Mouse (Mus musculus): Measurements from ENCODE around the gene Sectm1b. TPM values are rescaled to one million over a fixed set of nuclear protein-coding genes. Genes with fewer than 3 reads are reported as not detected.

Sectm1b gene
- polyA plus RNA-seq, 1 experiment, result not detected

GRCm38 (mm10) chr11:121039302-121039701 is 24.1 kb downstream of the Sectm1b start, which contains the start of gene Cd7:
Cd7 (minus strand) TSS chr11:121039418.
- Histone ChIP-seq H3K27me3 (ENCODE audit: control insufficient read depth, insufficient read depth, insufficient read length) (peaks cover 37% of the 10 kb centered on the region), H3ac (ENCODE audit: control insufficient read depth, insufficient read length, low read depth) (no peak within 1 kb of the TSS), H3K79me2 (ENCODE audit: control insufficient read depth, insufficient read depth) (no peaks in the 10 kb centered on the region), H3K79me3 (ENCODE audit: low read depth) (no peaks in the 10 kb centered on the region), H3K4me3 (ENCODE audit: insufficient read depth, poor library complexity, severe bottlenecking) (no peak within 1 kb of the TSS), H3K36me3 (ENCODE audit: control insufficient read depth, insufficient read depth) (no peaks in the 10 kb centered on the region)
- no peak for TF ChIP-seq MYOG (IDR thresholded peaks at IDR 0.05; ENCODE audit: control insufficient read depth, extremely low read depth, insufficient read length)
- TF ChIP-seq USF1 (IDR thresholded peaks at IDR 0.05; ENCODE audit: low read depth), result no peak
- TF ChIP-seq FOSL1 (IDR thresholded peaks at IDR 0.05; ENCODE audit: insufficient read depth, low read length, poor library complexity, severe bottlenecking), result no peak
- no peak for TF ChIP-seq MAX (IDR thresholded peaks at IDR 0.05)

GRCm38 (mm10) chr11:121038366-121039240 is 24.8 kb downstream of the Sectm1b start:
- no peak for TF ChIP-seq MAX (IDR thresholded peaks at IDR 0.05)
- no peak for TF ChIP-seq MYOG (IDR thresholded peaks at IDR 0.05; ENCODE audit: control insufficient read depth, extremely low read depth, insufficient read length)
- TF ChIP-seq FOSL1 (IDR thresholded peaks at IDR 0.05; ENCODE audit: insufficient read depth, low read length, poor library complexity, severe bottlenecking), result no peak
- TF ChIP-seq USF1 (IDR thresholded peaks at IDR 0.05; ENCODE audit: low read depth), result no peak
- TF ChIP-seq MYOD1 (IDR thresholded peaks at IDR 0.05; ENCODE audit: control insufficient read depth, insufficient read length, low read depth), result no peak
- no peak for TF ChIP-seq CEBPB (IDR thresholded peaks at IDR 0.05; ENCODE audit: low read depth)
- no peak for TF ChIP-seq CTCF (IDR thresholded peaks at IDR 0.05; ENCODE audit: control insufficient read depth, insufficient read depth, insufficient read length)
- no peaks in the 10 kb centered on the region for H3K79me2 ChIP-seq (ENCODE audit: control insufficient read depth, insufficient read depth)
- H3ac ChIP-seq (ENCODE audit: control insufficient read depth, insufficient read length, low read depth), result no peak overlapping the region
- H3K27me3 ChIP-seq (ENCODE audit: control insufficient read depth, insufficient read depth, insufficient read length), result peaks cover 37% of the 10 kb centered on the region
- H3K79me3 ChIP-seq (ENCODE audit: low read depth), result no peaks in the 10 kb centered on the region
- no peaks in the 10 kb centered on the region for H3K36me3 ChIP-seq (ENCODE audit: control insufficient read depth, insufficient read depth)
- H3K4me3 ChIP-seq (ENCODE audit: insufficient read depth, poor library complexity, severe bottlenecking), result no peak overlapping the region

DNA sequence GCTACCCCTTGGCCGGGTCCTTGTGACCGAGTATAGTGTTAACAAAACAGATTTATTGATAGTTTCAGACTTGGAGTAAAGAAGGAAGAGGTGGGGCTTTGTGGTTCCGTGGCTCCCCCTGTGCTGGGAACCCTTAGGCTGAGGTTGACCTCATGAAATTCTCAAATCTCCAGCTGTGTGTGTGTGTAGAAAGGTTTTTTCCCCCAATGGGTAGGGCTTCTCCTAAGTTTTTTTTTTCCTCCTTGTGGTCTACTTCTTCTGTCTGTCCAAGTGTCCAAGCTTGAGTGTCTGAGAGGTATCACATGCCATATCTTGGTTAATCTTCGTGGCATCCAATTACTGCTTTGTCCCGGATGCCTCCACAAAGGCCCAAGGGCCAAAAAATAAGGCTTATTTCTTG is 30.3 kb downstream of the Sectm1b start:
- Histone ChIP-seq H3K27me3 (ENCODE audit: control insufficient read depth, insufficient read depth, insufficient read length) (peaks cover 53% of the 10 kb centered on the region), H3K79me2 (ENCODE audit: control insufficient read depth, insufficient read depth) (no peaks in the 10 kb centered on the region), H3K36me3 (ENCODE audit: control insufficient read depth, insufficient read depth) (no peaks in the 10 kb centered on the region), H3K4me3 (ENCODE audit: insufficient read depth, poor library complexity, severe bottlenecking) (no peak overlapping the region), H3ac (ENCODE audit: control insufficient read depth, insufficient read length, low read depth) (no peak overlapping the region), H3K79me3 (ENCODE audit: low read depth) (no peaks in the 10 kb centered on the region)
- TF ChIP-seq MYOG (IDR thresholded peaks at IDR 0.05; ENCODE audit: control insufficient read depth, extremely low read depth, insufficient read length), result no peak

GRCm38 (mm10) chr11:121027259-121027658 is 36.1 kb downstream of the Sectm1b start:
- H3K79me2 ChIP-seq (ENCODE audit: control insufficient read depth, insufficient read depth), result no peaks in the 10 kb centered on the region
- H3K36me3 ChIP-seq (ENCODE audit: control insufficient read depth, insufficient read depth), result no peaks in the 10 kb centered on the region
- peaks cover 19% of the 10 kb centered on the region for H3K27me3 ChIP-seq (ENCODE audit: control insufficient read depth, insufficient read depth, insufficient read length)
- no peak for TF ChIP-seq CEBPB (IDR thresholded peaks at IDR 0.05; ENCODE audit: low read depth)
- TF ChIP-seq MAX (IDR thresholded peaks at IDR 0.05), result no peak
- no peak for TF ChIP-seq MYOG (IDR thresholded peaks at IDR 0.05; ENCODE audit: control insufficient read depth, extremely low read depth, insufficient read length)
- TF ChIP-seq CTCF (IDR thresholded peaks at IDR 0.05; ENCODE audit: control insufficient read depth, insufficient read depth, insufficient read length), result no peak
- no peak for TF ChIP-seq USF1 (IDR thresholded peaks at IDR 0.05; ENCODE audit: low read depth)
- no peak for TF ChIP-seq MYOD1 (IDR thresholded peaks at IDR 0.05; ENCODE audit: control insufficient read depth, insufficient read length, low read depth)
- no peak for TF ChIP-seq FOSL1 (IDR thresholded peaks at IDR 0.05; ENCODE audit: insufficient read depth, low read length, poor library complexity, severe bottlenecking)
- H3K4me3 ChIP-seq (ENCODE audit: insufficient read depth, poor library complexity, severe bottlenecking), result no peak overlapping the region
- H3K79me3 ChIP-seq (ENCODE audit: low read depth), result no peaks in the 10 kb centered on the region
- no peak overlapping the region for H3ac ChIP-seq (ENCODE audit: control insufficient read depth, insufficient read length, low read depth)

GRCm38 (mm10) chr11:121024163-121024562 is 39.2 kb downstream of the Sectm1b start:
- Histone ChIP-seq H3K36me3 (ENCODE audit: control insufficient read depth, insufficient read depth) (no peaks in the 10 kb centered on the region), H3ac (ENCODE audit: control insufficient read depth, insufficient read length, low read depth) (no peak overlapping the region), H3K4me3 (ENCODE audit: insufficient read depth, poor library complexity, severe bottlenecking) (no peak overlapping the region), H3K27me3 (ENCODE audit: control insufficient read depth, insufficient read depth, insufficient read length) (peaks cover 13% of the 10 kb centered on the region), H3K79me2 (ENCODE audit: control insufficient read depth, insufficient read depth) (no peaks in the 10 kb centered on the region), H3K79me3 (ENCODE audit: low read depth) (no peaks in the 10 kb centered on the region)
- TF ChIP-seq FOSL1 (IDR thresholded peaks at IDR 0.05; ENCODE audit: insufficient read depth, low read length, poor library complexity, severe bottlenecking), result no peak
- TF ChIP-seq MYOD1 (IDR thresholded peaks at IDR 0.05; ENCODE audit: control insufficient read depth, insufficient read length, low read depth), result no peak
- TF ChIP-seq USF1 (IDR thresholded peaks at IDR 0.05; ENCODE audit: low read depth), result no peak
- TF ChIP-seq MYOG (IDR thresholded peaks at IDR 0.05; ENCODE audit: control insufficient read depth, extremely low read depth, insufficient read length), result no peak
- no peak for TF ChIP-seq CEBPB (IDR thresholded peaks at IDR 0.05; ENCODE audit: low read depth)
- no peak for TF ChIP-seq MAX (IDR thresholded peaks at IDR 0.05)
- no peak for TF ChIP-seq CTCF (IDR thresholded peaks at IDR 0.05; ENCODE audit: control insufficient read depth, insufficient read depth, insufficient read length)

DNA sequence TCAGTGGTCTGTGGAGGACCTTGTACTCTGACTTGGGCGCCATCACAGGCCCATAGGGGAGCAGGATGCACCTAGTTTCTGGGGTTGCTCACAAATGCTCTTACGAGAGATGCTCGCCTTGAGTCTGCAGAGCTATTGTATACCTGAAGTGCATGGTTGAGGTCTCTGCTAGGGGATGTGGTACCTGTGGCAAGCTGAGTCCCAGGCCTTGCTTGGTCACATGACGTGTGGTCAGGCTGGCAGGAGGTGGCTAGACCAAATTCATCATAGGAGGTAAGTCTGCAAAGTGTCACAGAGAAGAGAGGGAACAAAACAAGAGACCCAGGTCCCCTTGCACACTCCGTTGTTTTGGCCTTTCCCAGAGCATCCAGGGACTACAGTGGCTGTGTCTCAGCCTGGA is 43.9 kb downstream of the Sectm1b start:
- H3K4me3 ChIP-seq (ENCODE audit: insufficient read depth, poor library complexity, severe bottlenecking), result no peak overlapping the region
- H3K36me3 ChIP-seq (ENCODE audit: control insufficient read depth, insufficient read depth), result no peaks in the 10 kb centered on the region
- peaks cover 7% of the 10 kb centered on the region for H3K27me3 ChIP-seq (ENCODE audit: control insufficient read depth, insufficient read depth, insufficient read length)
- TF ChIP-seq USF1 (IDR thresholded peaks at IDR 0.05; ENCODE audit: low read depth), result no peak
- TF ChIP-seq MYOD1 (IDR thresholded peaks at IDR 0.05; ENCODE audit: control insufficient read depth, insufficient read length, low read depth), result no peak
- TF ChIP-seq CTCF (IDR thresholded peaks at IDR 0.05; ENCODE audit: control insufficient read depth, insufficient read depth, insufficient read length), result no peak
- no peak for TF ChIP-seq MYOG (IDR thresholded peaks at IDR 0.05; ENCODE audit: control insufficient read depth, extremely low read depth, insufficient read length)
- no peak for TF ChIP-seq CEBPB (IDR thresholded peaks at IDR 0.05; ENCODE audit: low read depth)
- TF ChIP-seq MAX (IDR thresholded peaks at IDR 0.05), result no peak
- no peak for TF ChIP-seq FOSL1 (IDR thresholded peaks at IDR 0.05; ENCODE audit: insufficient read depth, low read length, poor library complexity, severe bottlenecking)
- no peaks in the 10 kb centered on the region for H3K79me3 ChIP-seq (ENCODE audit: low read depth)
- H3ac ChIP-seq (ENCODE audit: control insufficient read depth, insufficient read length, low read depth), result no peak overlapping the region
- H3K79me2 ChIP-seq (ENCODE audit: control insufficient read depth, insufficient read depth), result no peaks in the 10 kb centered on the region

Data from C2C12 (cell line).